Mouse (Mus musculus): ENCODE results near the gene Fermt3. TPM values are rescaled to one million over a fixed set of nuclear protein-coding genes. Genes with fewer than 3 reads are reported as not detected.
A peak's percentile ranks its signal among the peaks of the same experiment; 100 is the strongest.

Gene Fermt3
- total RNA-seq, 2 experiments from 2014 or later: 4.1 to 4.2 TPM

DNA sequence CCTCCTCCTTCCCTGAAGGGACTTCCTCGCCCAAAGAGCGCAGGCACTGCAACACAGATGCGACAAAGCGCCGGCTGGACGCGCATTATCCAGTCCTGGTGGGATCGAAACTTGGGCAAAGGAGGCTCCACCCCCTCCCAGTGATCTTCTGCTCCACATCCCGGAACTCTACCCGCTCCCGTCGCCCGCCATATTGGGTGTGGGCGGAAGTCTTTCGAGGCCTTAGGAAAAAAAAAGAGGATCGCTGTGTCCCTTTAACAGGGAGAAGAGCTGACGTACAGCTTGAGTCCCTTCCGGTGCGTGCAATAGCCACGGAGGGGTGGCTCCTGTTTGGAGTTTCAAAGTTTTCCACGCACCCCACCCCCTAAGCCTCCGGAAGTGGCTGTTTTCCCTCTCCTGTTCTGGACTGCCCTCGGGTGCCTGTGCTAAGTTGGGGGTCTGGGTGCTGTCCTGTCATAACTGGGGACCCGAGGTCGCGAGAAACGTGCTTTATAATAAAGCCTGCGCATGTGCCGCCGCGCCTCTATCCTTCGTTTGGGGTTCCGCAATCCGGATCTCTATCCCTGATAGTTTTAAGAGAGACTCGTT, 67.8 kb downstream of the Fermt3 start:
- peak; percentile 88 to 98 for DNase-seq (ENCODE audit: low spot score in 2 of 2)
- intact Hi-C loops (cut with DNase I): loop anchor here (1.0 kb wide), 3 partner anchors 9 to 28 kb away; partner anchors contain the start of genes Gpr137 and Ppp1r14b

- peak; percentile 45 to 77 for DNase-seq (ENCODE audit: low spot score in 2 of 2)
- intact Hi-C loops (cut with DNase I): loop anchor here (1.0 kb wide), 3 partner anchors 8 to 27 kb away; partner anchors contain the start of genes Gpr137 and Ppp1r14b
Observed at GRCm38 (mm10) chr19:6950613-6951153, 68.6 kb downstream of the Fermt3 start.

- intact Hi-C loops (cut with DNase I): no loop called here
Observed at GRCm38 (mm10) chr19:6949951-6950350, 69.3 kb downstream of the Fermt3 start.

GRCm38 (mm10) chr19:6949532-6949931, 69.7 kb downstream of the Fermt3 start:
- intact Hi-C loops (cut with DNase I): no loop called here
- no peak for DNase-seq (ENCODE audit: low spot score in 2 of 2)

More at GRCm38 (mm10) chr19:6949951-6950350, 69.3 kb downstream of the Fermt3 start:
- DNase-seq (ENCODE audit: low spot score in 2 of 2): no peak

Other genes starting within 250 kb of the Fermt3 start
- gene Rps6ka4, start 178.8 kb downstream of the Fermt3 start, total RNA-seq (2021): 10 to 100 TPM; 30.8 to 36.4 TPM
- 1 to 10 TPM; 2.0 to 2.2 TPM for gene Ccdc88b, start 161.3 kb downstream of the Fermt3 start, total RNA-seq (2021)
- gene Trmt112, start 109.8 kb downstream of the Fermt3 start, total RNA-seq (2021): 10 to 100 TPM; 35.0 to 43.2 TPM
- gene Prdx5, start 109.4 kb downstream of the Fermt3 start, total RNA-seq (2021): 100 to 1,000 TPM; 337 to 358 TPM
- 10 to 100 TPM; 60.6 to 65.2 TPM for gene Esrra, start 97.7 kb downstream of the Fermt3 start, total RNA-seq (2021)
- gene Catsperz, start 94.1 kb downstream of the Fermt3 start, total RNA-seq (2021): 10 to 100 TPM; 27.9 to 31.2 TPM
- 10 to 100 TPM; 33.2 to 40.7 TPM for gene Kcnk4, start 85.0 kb downstream of the Fermt3 start, total RNA-seq (2021)
- gene Bad, start 77.6 kb downstream of the Fermt3 start, total RNA-seq (2021): 10 to 100 TPM; 37.7 to 38.3 TPM
- gene Gpr137, start 77.0 kb downstream of the Fermt3 start, total RNA-seq (2021): 100 to 1,000 TPM in 1 of 2 experiments, 10 to 100 TPM in 1; 99.9 to 100 TPM
- 10 to 100 TPM; 49.8 to 57.2 TPM for gene Ppp1r14b, start 44.5 kb downstream of the Fermt3 start, total RNA-seq (2021)
- 10 to 100 TPM; 11.9 to 13.3 TPM for gene Plcb3, start 43.0 kb downstream of the Fermt3 start, total RNA-seq (2021)
- gene Fkbp2, start 39.0 kb downstream of the Fermt3 start, total RNA-seq (2021): 100 to 1,000 TPM in 1 of 2 experiments, 10 to 100 TPM in 1; 98.0 to 104 TPM
- 10 to 100 TPM; 79.9 to 80.2 TPM for gene Vegfb, start 31.8 kb downstream of the Fermt3 start, total RNA-seq (2021)
- 10 to 100 TPM; 20.1 to 21.0 TPM for gene Dnajc4, start 26.9 kb downstream of the Fermt3 start, total RNA-seq (2021)
- 10 to 100 TPM; 12.5 to 14.3 TPM for gene Nudt22, start 23.4 kb downstream of the Fermt3 start, total RNA-seq (2021)
- 10 to 100 TPM; 18.0 to 22.9 TPM for gene Trpt1, start 23.3 kb downstream of the Fermt3 start, total RNA-seq (2021)
- gene Stip1, start 20.5 kb upstream of the Fermt3 start, total RNA-seq (2021): 100 to 1,000 TPM; 191 to 206 TPM
- gene Macrod1, start 37.3 kb upstream of the Fermt3 start, total RNA-seq (2021): 10 to 100 TPM; 12.2 to 13.2 TPM
- 10 to 100 TPM; 35.3 to 38.0 TPM for gene Flrt1, start 86.3 kb upstream of the Fermt3 start, total RNA-seq (2021)
- gene Otub1, start 186.8 kb upstream of the Fermt3 start, total RNA-seq (2021): 100 to 1,000 TPM; 258 to 270 TPM
- gene Cox8a, start 198.1 kb upstream of the Fermt3 start, total RNA-seq (2021): 1,000 to 10,000 TPM; 1,203 to 1,264 TPM
- gene Naa40, start 221.7 kb upstream of the Fermt3 start, total RNA-seq (2021): 10 to 100 TPM; 31.3 to 36.6 TPM
- gene Rcor2, start 247.9 kb upstream of the Fermt3 start, total RNA-seq (2021): 10 to 100 TPM; 13.8 to 15.3 TPM